Mouse (Mus musculus): Measurements from ENCODE around the gene Wars. TPM values are rescaled to one million over a fixed set of nuclear protein-coding genes. Genes with fewer than 3 reads are reported as not detected.

Gene Wars
- polyA plus RNA-seq (2015; fragmentation: Nextera tagmentation; extraction: Ambion mirVana): 91.4 and 96.7 TPM in 2 replicates

GRCm38 (mm10) chr12:108893715-108894431, at the start of gene Wars:
Gene Wars, minus strand, starts transcription at chr12:108894174.
- Histone ChIP-seq H3K27ac (0 out of 2 replicates have a peak within 1 kb of the TSS, but pooled peaks have one; percentile 22), H3K4me2 (peak within 1 kb of the TSS; percentile 94), H3K9me3 (replicated peaks) (no peaks in the 10 kb centered on the region), H3K27me3 (no peaks in the 10 kb centered on the region), H3K4me1 (peaks cover 22% of the 10 kb centered on the region), H3K36me3 (peaks cover 28% of the 10 kb centered on the region), H3K9ac (peak within 1 kb of the TSS; percentile 67), H3K4me3 (replicated peaks) (peak within 1 kb of the TSS; percentile 73)
- ATAC-seq (replicated peaks; ENCODE audit: low FRiP score): peak; percentile 100
- under 1% methylated on average over 57 of the region's 58 CpGs for WGBS

GRCm38 (mm10) chr12:108942203-108942923, 48.4 kb upstream of the Wars start:
- Histone ChIP-seq H3K9me3 (replicated peaks) (no peaks in the 10 kb centered on the region), H3K36me3 (no peaks in the 10 kb centered on the region), H3K27ac (no peak overlapping the region), H3K27me3 (no peaks in the 10 kb centered on the region), H3K4me3 (replicated peaks) (no peak overlapping the region), H3K4me1 (no peaks in the 10 kb centered on the region), H3K9ac (no peak overlapping the region), H3K4me2 (no peak overlapping the region)
- no peak for ATAC-seq (replicated peaks; ENCODE audit: low FRiP score)
- 85% methylated on average over 14 of the region's 14 CpGs for WGBS

GRCm38 (mm10) chr12:108941282-108941681, 47.3 kb upstream of the Wars start:
- H3K27me3 ChIP-seq: no peaks in the 10 kb centered on the region
- H3K36me3 ChIP-seq: no peaks in the 10 kb centered on the region
- H3K4me3 ChIP-seq (replicated peaks): no peak overlapping the region
- no peak for ATAC-seq (replicated peaks; ENCODE audit: low FRiP score)
- no peak overlapping the region for H3K4me2 ChIP-seq
- no peaks in the 10 kb centered on the region for H3K4me1 ChIP-seq
- no peaks in the 10 kb centered on the region for H3K9me3 ChIP-seq (replicated peaks)
- WGBS: 57% methylated on average over 2 of the region's 2 CpGs
- no peak overlapping the region for H3K9ac ChIP-seq
- H3K27ac ChIP-seq: no peak overlapping the region

GRCm38 (mm10) chr12:108940255-108940654, 46.3 kb upstream of the Wars start:
- no peaks in the 10 kb centered on the region for H3K4me1 ChIP-seq
- WGBS: 56% methylated on average over 1 of the region's 1 CpGs

GRCm38 (mm10) chr12:108939317-108939716, 45.3 kb upstream of the Wars start:
- H3K4me1 ChIP-seq: no peaks in the 10 kb centered on the region
- no peaks in the 10 kb centered on the region for H3K9me3 ChIP-seq (replicated peaks)
- H3K9ac ChIP-seq: no peak overlapping the region
- no peak; the same call in 1 of the 2 replicates for ATAC-seq (replicated peaks; ENCODE audit: low FRiP score)
- H3K27ac ChIP-seq: no peak overlapping the region
- H3K36me3 ChIP-seq: no peaks in the 10 kb centered on the region
- H3K4me2 ChIP-seq: no peak overlapping the region
- H3K4me3 ChIP-seq (replicated peaks): no peak overlapping the region
- 39% methylated on average over 9 of the region's 9 CpGs for WGBS
- H3K27me3 ChIP-seq: no peaks in the 10 kb centered on the region

More at GRCm38 (mm10) chr12:108940255-108940654, 46.3 kb upstream of the Wars start:
- no peaks in the 10 kb centered on the region for H3K9me3 ChIP-seq (replicated peaks)
- H3K36me3 ChIP-seq: no peaks in the 10 kb centered on the region
- ATAC-seq (replicated peaks; ENCODE audit: low FRiP score): no peak
- H3K4me3 ChIP-seq (replicated peaks): no peak overlapping the region
- H3K9ac ChIP-seq: no peak overlapping the region
- no peak overlapping the region for H3K4me2 ChIP-seq
- H3K27ac ChIP-seq: no peak overlapping the region
- no peaks in the 10 kb centered on the region for H3K27me3 ChIP-seq

- H3K4me1 ChIP-seq: no peaks in the 10 kb centered on the region
- no peak overlapping the region for H3K4me2 ChIP-seq
- no peaks in the 10 kb centered on the region for H3K36me3 ChIP-seq
- no peak overlapping the region for H3K9ac ChIP-seq
- no peak overlapping the region for H3K27ac ChIP-seq
- H3K27me3 ChIP-seq: no peaks in the 10 kb centered on the region
- H3K9me3 ChIP-seq (replicated peaks): no peaks in the 10 kb centered on the region
- ATAC-seq (replicated peaks; ENCODE audit: low FRiP score): peak; percentile 47; the same call in 1 of the 2 replicates
- no peak overlapping the region for H3K4me3 ChIP-seq (replicated peaks)
- 78% methylated on average over 5 of the region's 5 CpGs for WGBS
Observed at GRCm38 (mm10) chr12:108938844-108939243, 44.9 kb upstream of the Wars start.

- WGBS: 70% methylated on average over 4 of the region's 4 CpGs
- no peak overlapping the region for H3K27ac ChIP-seq
- no peak for ATAC-seq (replicated peaks; ENCODE audit: low FRiP score)
Observed at GRCm38 (mm10) chr12:108937506-108937905, 43.5 kb upstream of the Wars start.

GRCm38 (mm10) chr12:108936834-108937233, 42.9 kb upstream of the Wars start:
- Histone ChIP-seq H3K4me2 (no peak overlapping the region), H3K9ac (no peak overlapping the region), H3K36me3 (no peaks in the 10 kb centered on the region), H3K27ac (no peak overlapping the region), H3K4me3 (replicated peaks) (no peak overlapping the region), H3K27me3 (no peaks in the 10 kb centered on the region), H3K9me3 (replicated peaks) (no peaks in the 10 kb centered on the region), H3K4me1 (peaks cover 9% of the 10 kb centered on the region)
- ATAC-seq (replicated peaks; ENCODE audit: low FRiP score): no peak
- 51% methylated on average over 6 of the region's 6 CpGs for WGBS

More at GRCm38 (mm10) chr12:108937506-108937905, 43.5 kb upstream of the Wars start:
- Histone ChIP-seq H3K4me2 (no peak overlapping the region), H3K9me3 (replicated peaks) (no peaks in the 10 kb centered on the region), H3K4me1 (peaks cover 2% of the 10 kb centered on the region), H3K27me3 (no peaks in the 10 kb centered on the region), H3K9ac (no peak overlapping the region), H3K4me3 (replicated peaks) (no peak overlapping the region), H3K36me3 (no peaks in the 10 kb centered on the region)

- Histone ChIP-seq H3K9me3 (replicated peaks) (no peaks in the 10 kb centered on the region), H3K9ac (no peak overlapping the region), H3K4me3 (replicated peaks) (no peak overlapping the region), H3K4me1 (peaks cover 20% of the 10 kb centered on the region), H3K27me3 (no peaks in the 10 kb centered on the region), H3K27ac (peak overlapping the region; percentile 7; the same call in 1 of the 2 replicates), H3K4me2 (no peak overlapping the region), H3K36me3 (no peaks in the 10 kb centered on the region)
- ATAC-seq (replicated peaks; ENCODE audit: low FRiP score): no peak
- WGBS: 73% methylated on average over 6 of the region's 6 CpGs
Observed at GRCm38 (mm10) chr12:108934231-108934630, 40.3 kb upstream of the Wars start.

GRCm38 (mm10) chr12:108932113-108932512, 38.1 kb upstream of the Wars start:
- Histone ChIP-seq H3K9ac (no peak overlapping the region), H3K4me1 (peaks cover 33% of the 10 kb centered on the region), H3K36me3 (no peaks in the 10 kb centered on the region), H3K9me3 (replicated peaks) (no peaks in the 10 kb centered on the region), H3K27ac (peak overlapping the region; percentile 66; the same call in 1 of the 2 replicates), H3K27me3 (no peaks in the 10 kb centered on the region), H3K4me2 (no peak overlapping the region), H3K4me3 (replicated peaks) (no peak overlapping the region)
- peak; percentile 94 for ATAC-seq (replicated peaks; ENCODE audit: low FRiP score)
- WGBS: 43% methylated on average over 2 of the region's 3 CpGs

- Histone ChIP-seq H3K27ac (peak overlapping the region; percentile 58), H3K4me2 (no peak overlapping the region), H3K9me3 (replicated peaks) (no peaks in the 10 kb centered on the region), H3K4me1 (peaks cover 37% of the 10 kb centered on the region), H3K36me3 (no peaks in the 10 kb centered on the region), H3K9ac (no peak overlapping the region), H3K27me3 (no peaks in the 10 kb centered on the region), H3K4me3 (replicated peaks) (no peak overlapping the region)
- WGBS: 41% methylated on average over 7 of the region's 7 CpGs
- ATAC-seq (replicated peaks; ENCODE audit: low FRiP score): peak; percentile 65
Observed at GRCm38 (mm10) chr12:108931341-108932053, 37.5 kb upstream of the Wars start.

- Histone ChIP-seq H3K27ac (no peak overlapping the region), H3K4me1 (peaks cover 37% of the 10 kb centered on the region), H3K27me3 (no peaks in the 10 kb centered on the region), H3K36me3 (no peaks in the 10 kb centered on the region), H3K4me2 (no peak overlapping the region), H3K9ac (no peak overlapping the region), H3K9me3 (replicated peaks) (no peaks in the 10 kb centered on the region), H3K4me3 (replicated peaks) (no peak overlapping the region)
- no peak for ATAC-seq (replicated peaks; ENCODE audit: low FRiP score)
- WGBS: 70% methylated on average over 3 of the region's 3 CpGs
Observed at GRCm38 (mm10) chr12:108929475-108929874, 35.5 kb upstream of the Wars start.
